Mouse (Mus musculus) CH12.LX (cell line): ENCODE results near the gene Ear14. TPM values are rescaled to one million over a fixed set of nuclear protein-coding genes. Genes with fewer than 3 reads are reported as not detected.
A peak's percentile ranks its signal among the peaks of the same experiment; 100 is the strongest.
"Not testable (repeated sequence)": the region's sequence is repeated elsewhere in the genome, so short reads cannot be mapped to it uniquely, and the experiment has no call there.

Experiments used
- DNase-seq: peaks from one replicate; pipeline ENCODE4 v3.0.0-alpha.2; 2013; ENCODE audit errors: extremely low read depth
- H3K27ac ChIP-seq: 2 replicates; pipeline ENCODE4 v1.5.1; 2012; ENCODE audit warnings: low read depth, mild to moderate bottlenecking, control low read depth, moderate library complexity; ENCODE audit not compliant: insufficient read depth
- H3K27me3 ChIP-seq: replicated peaks from 2 replicates; pipeline ENCODE3; 2012; ENCODE audit warnings: inconsistent platforms
- H3K36me3 ChIP-seq, 2 experiments: replicated peaks in 1 of 2; 2 replicates each; pipeline versions ENCODE3 to v1.6.1; 2012; ENCODE audit warnings: inconsistent platforms in 1 of 2, low read length in 1 of 2, mild to moderate bottlenecking in 1 of 2, mixed read lengths in 1 of 2, moderate library complexity in 1 of 2; ENCODE audit not compliant: control insufficient read depth in 1 of 2, insufficient read depth in 1 of 2
- H3K4me1 ChIP-seq, 2 experiments: 2 replicates each; pipeline ENCODE4 v1.6.1; 2012; ENCODE audit warnings: inconsistent platforms in 1 of 2, moderate library complexity in 1 of 2; ENCODE audit not compliant: insufficient read depth in 2 of 2, control insufficient read depth in 1 of 2
- H3K4me2 ChIP-seq: 2 replicates; pipeline ENCODE4 v1.6.1; 2012; ENCODE audit warnings: low read depth, mild to moderate bottlenecking, control low read depth; ENCODE audit not compliant: poor library complexity, insufficient read depth, severe bottlenecking
- H3K4me3 ChIP-seq, 3 experiments: fragments of 150-350 bp in 1 of 3; sonication (generic) in 1 of 3; replicated peaks in 1 of 3; 2 replicates each; pipeline versions ENCODE3 to v1.5.1; 2011 to 2012; ENCODE audit warnings: low read depth in 2 of 3, low read length in 2 of 3, mild to moderate bottlenecking in 2 of 3, moderate library complexity in 2 of 3, control low read depth in 1 of 3, improper control_type of control experiment in 1 of 3, inconsistent platforms in 1 of 3, mixed read lengths in 1 of 3; ENCODE audit not compliant: poor library complexity in 1 of 3
- H3K79me2 ChIP-seq: replicated peaks from 2 replicates; pipeline ENCODE4 v1.6.1; 2012; ENCODE audit warnings: mild to moderate bottlenecking, moderate library complexity; ENCODE audit not compliant: control insufficient read depth, poor library complexity, insufficient read depth, severe bottlenecking; ENCODE audit errors: extremely low read depth
- H3K9ac ChIP-seq: 2 replicates; pipeline ENCODE4 v1.6.1; 2012; ENCODE audit warnings: low read depth, mild to moderate bottlenecking, control low read depth, moderate library complexity; ENCODE audit not compliant: insufficient read depth
- H3K9me3 ChIP-seq: replicated peaks from 2 replicates; pipeline ENCODE3; 2012; ENCODE audit warnings: low read length, inconsistent platforms, mixed read lengths
- CHD1 ChIP-seq: IDR thresholded peaks from 2 replicates; pipeline ENCODE4 v1.6.1; 2012; ENCODE audit warnings: low read depth, low read length, improper control_type of control experiment, inconsistent platforms
- ELF1 ChIP-seq: IDR thresholded peaks from 2 replicates; pipeline ENCODE4 v1.6.1; 2014; ENCODE audit warnings: low read depth, mild to moderate bottlenecking, inconsistent platforms, low read length, improper control_type of control experiment
- EP300 ChIP-seq: IDR thresholded peaks from 2 replicates; pipeline ENCODE4 v1.6.1; 2011; ENCODE audit warnings: low read length, improper control_type of control experiment
- IRF4 ChIP-seq: IDR thresholded peaks from 2 replicates; pipeline ENCODE4 v1.6.1; 2014; ENCODE audit warnings: low read depth, mild to moderate bottlenecking, inconsistent platforms, low read length, improper control_type of control experiment
- MEF2A ChIP-seq: IDR thresholded peaks from 2 replicates; pipeline ENCODE4 v1.6.1; 2014; ENCODE audit warnings: low read depth, mild to moderate bottlenecking, inconsistent platforms, low read length, improper control_type of control experiment, borderline replicate concordance
- PAX5 ChIP-seq: IDR thresholded peaks from 2 replicates; pipeline ENCODE4 v1.6.1; 2012; ENCODE audit warnings: low read length, inconsistent platforms, mixed read lengths
- SIN3A ChIP-seq: IDR thresholded peaks from 2 replicates; pipeline ENCODE4 v1.6.1; 2012; ENCODE audit warnings: low read length, improper control_type of control experiment, inconsistent platforms
- TCF12 ChIP-seq: IDR thresholded peaks from 2 replicates; pipeline ENCODE4 v1.6.1; 2014; ENCODE audit warnings: low read depth, mild to moderate bottlenecking, inconsistent platforms, low read length, improper control_type of control experiment
- dilution Hi-C: fragments of 300-500 bp; cut with MboI; formaldehyde crosslinking; loops from 2 replicates; pipeline ENCODE4 v1.14.3; 2020; ENCODE audit warnings: low sequenced_read_pairs; ENCODE audit not compliant: extremely low pct_unique_long_range_greater_than_20kb, extremely low pct_ligation_motif_present
- in situ Hi-C: fragments of 300-500 bp; cut with MboI; formaldehyde crosslinking; loops from 3 replicates; pipeline ENCODE4 v1.14.3; 2019; ENCODE audit warnings: low sequenced_read_pairs, low pct_ligation_motif_present, low pct_unique_long_range_greater_than_20kb, mixed read lengths
- polyA plus RNA-seq: library from polyadenylated mRNA; unstranded; fragments of >175 nt; gene quantifications from 2 replicates; pipeline ENCODE4 v1.2.1, GENCODE M21; 2012; ENCODE audit warnings: low read depth; ENCODE audit not compliant: insufficient read length
- total RNA-seq, 2 experiments: library from RNA; depleted of rRNA; stranded (reverse); fragments of 300-350 nt in 1 of 2; fragments of >200 nt in 1 of 2; gene quantifications; 2 replicates each; pipeline ENCODE4 v1.2.3; 2012 to 2014

The Ear14 gene
- total and polyA plus RNA-seq, 3 experiments: not detected

GRCm38 (mm10) chr14:51157072-51157471 lies 46.1 kb upstream of the Ear14 start:
- in situ Hi-C loops: loop anchor here (5.0 kb wide), 1 partner anchor 50 kb away; no protein-coding TSS in a partner anchor
- H3K4me3 ChIP-seq: no peak overlapping the region
- H3K4me1 ChIP-seq: peaks cover 8 to 20% of the 10 kb centered on the region in 2 experiments; a peak in 3 of 4 replicates
- dilution Hi-C loops: no loop called here
- DNase-seq: no peak
- no peaks in the 10 kb centered on the region for H3K36me3 ChIP-seq
- no peak for TF ChIP-seq PAX5
- 0 out of 2 replicates have a peak overlapping the region, but pooled peaks have one; percentile 22 for H3K9ac ChIP-seq
- 0 out of 2 replicates have a peak overlapping the region, but pooled peaks have one; percentile 7 for H3K4me2 ChIP-seq
- H3K27ac ChIP-seq: no peak overlapping the region
- H3K79me2 ChIP-seq: no peaks in the 10 kb centered on the region
- H3K27me3 ChIP-seq: no peaks in the 10 kb centered on the region
- H3K9me3 ChIP-seq: no peaks in the 10 kb centered on the region

GRCm38 (mm10) chr14:51161976-51162375 lies 41.2 kb upstream of the Ear14 start, which contains the start of gene Rnase2b:
Rnase2b (plus strand) TSS chr14:51162260.
- H3K36me3 ChIP-seq, H3K79me2 ChIP-seq, H3K9me3 ChIP-seq, H3K27me3 ChIP-seq, in situ Hi-C loops, dilution Hi-C loops, DNase-seq: not testable (repeated sequence)
- Histone ChIP-seq H3K9ac (peak within 1 kb of the TSS; percentile 47), H3K4me3 (peak within 1 kb of the TSS in 2 of 3 experiments; percentile 29 to 31), H3K27ac (peak within 1 kb of the TSS; percentile 76), H3K4me1 (peaks cover 23 to 54% of the 10 kb centered on the region in 2 experiments), H3K4me2 (peak within 1 kb of the TSS; percentile 71)

GRCm38 (mm10) chr14:51163323-51163722 lies 39.9 kb upstream of the Ear14 start:
- H3K9me3 ChIP-seq, H3K79me2 ChIP-seq, H3K36me3 ChIP-seq, in situ Hi-C loops, dilution Hi-C loops, H3K27me3 ChIP-seq: not testable (repeated sequence)
- TF ChIP-seq CHD1 (peak; percentile 95; the same call in 1 of the 2 replicates), TCF12 (peak; percentile 89; the same call in 1 of the 2 replicates), ELF1 (peak; percentile 46; the same call in 1 of the 2 replicates), EP300 (peak; percentile 70), SIN3A (peak; percentile 34; the same call in 1 of the 2 replicates), MEF2A (peak; percentile 92), IRF4 (peak; percentile 81)
- Histone ChIP-seq H3K9ac (peak overlapping the region; percentile 47), H3K4me2 (peak overlapping the region; percentile 71), H3K27ac (peak overlapping the region; percentile 76), H3K4me3 (peak overlapping the region in 1 of 3 experiments; percentile 29), H3K4me1 (peaks cover 22 to 57% of the 10 kb centered on the region in 2 experiments)
- peak; percentile 29 for DNase-seq
